Mouse (Mus musculus) lung, embryonic 14.5 days (tissue): Measurements from ENCODE around the gene Cramp1l. TPM values are rescaled to one million over a fixed set of nuclear protein-coding genes. Genes with fewer than 3 reads are reported as not detected.
"Not testable (repeated sequence)": the region's sequence is repeated elsewhere in the genome, so short reads cannot be mapped to it uniquely, and the experiment has no call there.

Experiments
- ATAC-seq: fragments of 200-750 bp; cut with Nextera tagmentation; 2 replicates; pipeline ENCODE4 v1.8.0; 2017; ENCODE audit warnings: mild to moderate bottlenecking, moderate TSS enrichment, moderate library complexity; ENCODE audit not compliant: insufficient read depth
- DNase-seq: peaks from one replicate; pipeline ENCODE4 v3.0.0-alpha.2; 2015
- H3K27ac ChIP-seq: fragments of 300-500 bp; sonication (generic); 2 replicates; pipeline ENCODE4 v1.5.1; 2014; ENCODE audit warnings: low read depth, mild to moderate bottlenecking, moderate library complexity
- H3K27me3 ChIP-seq: fragments of 300-500 bp; sonication (generic); 2 replicates; pipeline ENCODE4 v1.6.1; 2014; ENCODE audit warnings: low read length, control low read depth; ENCODE audit not compliant: insufficient read depth
- H3K36me3 ChIP-seq: fragments of 300-500 bp; sonication (generic); 2 replicates; pipeline ENCODE4 v1.6.1; 2014; ENCODE audit warnings: control low read depth; ENCODE audit not compliant: insufficient read depth
- H3K4me1 ChIP-seq: fragments of 300-500 bp; sonication (generic); 2 replicates; pipeline ENCODE4 v1.6.1; 2014; ENCODE audit warnings: antibody characterized with exemption, control low read depth; ENCODE audit not compliant: insufficient read depth
- H3K4me2 ChIP-seq: fragments of 300-500 bp; sonication (generic); 2 replicates; pipeline ENCODE4 v1.6.1; 2014; ENCODE audit warnings: mild to moderate bottlenecking
- H3K4me3 ChIP-seq: fragments of 300-500 bp; sonication (generic); 2 replicates; pipeline ENCODE4 v1.5.1; 2014; ENCODE audit warnings: low read depth, low read length
- H3K9ac ChIP-seq: fragments of 300-500 bp; sonication (generic); 2 replicates; pipeline ENCODE4 v1.6.1; 2014
- H3K9me3 ChIP-seq: fragments of 300-500 bp; sonication (generic); 2 replicates; pipeline ENCODE4 v1.6.1; 2016; ENCODE audit warnings: low read depth, low read length, control low read depth
- CTCF ChIP-seq: IDR thresholded peaks from 2 replicates; pipeline ENCODE4 v1.5.1; 2016; ENCODE audit warnings: antibody characterized with exemption, low read depth
- WGBS: fragments of 180-500 bp; shearing (Covaris S2); extraction: QIAGEN DNeasy Blood & Tissue Kit; methylation state at CpG from one replicate; pipeline ENCODE4 v1.1.7; 2014; 5-methylcytosine and 5-hydroxymethylcytosine counted together
- polyA plus RNA-seq: library from polyadenylated mRNA; unstranded; fragments of >200 nt; fragmentation: Nextera tagmentation; extraction: Ambion mirVana; gene quantifications from 2 replicates; pipeline ENCODE4 v1.2.1, GENCODE M21; 2014

The Cramp1l gene
- polyA plus RNA-seq, 1 experiment from 2014 or later, result 9.8 TPM

GRCm38 (mm10) chr17:24960135-24960851, 55.3 kb downstream of the Cramp1l start, which contains the start of gene Jpt2:
Gene Jpt2, minus strand, starts transcription at chr17:24960689.
- peak within 1 kb of the TSS; percentile 73 for H3K4me3 ChIP-seq
- peaks cover 57% of the 10 kb centered on the region for H3K36me3 ChIP-seq
- H3K9ac ChIP-seq, result peak within 1 kb of the TSS; percentile 85
- ATAC-seq (peak; percentile 100), DNase-seq (peak; percentile 99)
- H3K27me3 ChIP-seq, result no peaks in the 10 kb centered on the region
- TF ChIP-seq CTCF, result peak; percentile 78
- under 1% methylated on average over 59 of the region's 59 CpGs for WGBS
- H3K4me1 ChIP-seq, result 0 out of 2 replicates have a peak, but pooled peaks cover 3% of the 10 kb centered on the region
- no peaks in the 10 kb centered on the region for H3K9me3 ChIP-seq
- H3K4me2 ChIP-seq, result peak within 1 kb of the TSS; percentile 66
- peak within 1 kb of the TSS; percentile 88 for H3K27ac ChIP-seq

- Histone ChIP-seq H3K9me3 (no peaks in the 10 kb centered on the region), H3K4me1 (0 out of 2 replicates have a peak, but pooled peaks cover 3% of the 10 kb centered on the region), H3K27me3 (no peaks in the 10 kb centered on the region), H3K27ac (no peak overlapping the region), H3K9ac (peak overlapping the region; percentile 85), H3K4me2 (peak overlapping the region; percentile 66), H3K36me3 (peaks cover 57% of the 10 kb centered on the region), H3K4me3 (peak overlapping the region; percentile 73)
- peak; percentile 13 for DNase-seq
- no peak for TF ChIP-seq CTCF
- no peak for ATAC-seq
- 38% methylated on average over 8 of the region's 8 CpGs for WGBS
Measured at GRCm38 (mm10) chr17:24959371-24959770, 56.2 kb downstream of the Cramp1l start.

GRCm38 (mm10) chr17:24953291-24953690, 62.3 kb downstream of the Cramp1l start:
- Histone ChIP-seq H3K4me3 (no peak overlapping the region), H3K9ac (no peak overlapping the region), H3K36me3 (peaks cover 88% of the 10 kb centered on the region), H3K27me3 (no peaks in the 10 kb centered on the region), H3K4me1 (no peaks in the 10 kb centered on the region), H3K27ac (no peak overlapping the region), H3K9me3 (no peaks in the 10 kb centered on the region), H3K4me2 (no peak overlapping the region)
- WGBS, result 85% methylated on average over 2 of the region's 2 CpGs
- no peak for TF ChIP-seq CTCF
- no peak for ATAC-seq
- DNase-seq, result no peak

GRCm38 (mm10) chr17:24950671-24951070, 64.9 kb downstream of the Cramp1l start:
- 84% methylated on average over 2 of the region's 2 CpGs for WGBS
- Histone ChIP-seq H3K9me3 (no peaks in the 10 kb centered on the region), H3K27ac (no peak overlapping the region), H3K36me3 (peaks cover 96% of the 10 kb centered on the region), H3K9ac (no peak overlapping the region), H3K27me3 (no peaks in the 10 kb centered on the region), H3K4me3 (no peak overlapping the region), H3K4me2 (no peak overlapping the region), H3K4me1 (no peaks in the 10 kb centered on the region)
- DNase-seq (no peak), ATAC-seq (no peak)
- TF ChIP-seq CTCF, result no peak

GRCm38 (mm10) chr17:24948204-24948603, 67.4 kb downstream of the Cramp1l start:
- 92% methylated on average over 5 of the region's 5 CpGs for WGBS
- no peaks in the 10 kb centered on the region for H3K4me1 ChIP-seq
- H3K4me2 ChIP-seq, result no peak overlapping the region
- H3K9ac ChIP-seq, result no peak overlapping the region
- ATAC-seq (no peak), DNase-seq (no peak)
- H3K27me3 ChIP-seq, result no peaks in the 10 kb centered on the region
- no peaks in the 10 kb centered on the region for H3K9me3 ChIP-seq
- peaks cover 94% of the 10 kb centered on the region for H3K36me3 ChIP-seq
- H3K27ac ChIP-seq, result no peak overlapping the region
- H3K4me3 ChIP-seq, result no peak overlapping the region
- TF ChIP-seq CTCF, result no peak

- H3K4me3 ChIP-seq, H3K27ac ChIP-seq, H3K4me2 ChIP-seq, H3K27me3 ChIP-seq, H3K9ac ChIP-seq, DNase-seq, H3K4me1 ChIP-seq, H3K9me3 ChIP-seq, ATAC-seq: not testable (repeated sequence)
- 86% methylated on average over 1 of the region's 1 CpGs for WGBS
- H3K36me3 ChIP-seq, result peaks cover 54% of the 10 kb centered on the region
Measured at GRCm38 (mm10) chr17:24943589-24943988, 72.0 kb downstream of the Cramp1l start.

GRCm38 (mm10) chr17:24943036-24943435, 72.6 kb downstream of the Cramp1l start:
- Histone ChIP-seq H3K27ac (no peak overlapping the region), H3K9ac (no peak overlapping the region), H3K27me3 (no peaks in the 10 kb centered on the region), H3K4me1 (no peaks in the 10 kb centered on the region), H3K36me3 (peaks cover 49% of the 10 kb centered on the region), H3K4me3 (no peak overlapping the region), H3K4me2 (no peak overlapping the region), H3K9me3 (no peaks in the 10 kb centered on the region)
- WGBS, result 87% methylated on average over 7 of the region's 7 CpGs
- ATAC-seq (no peak), DNase-seq (no peak)
- no peak for TF ChIP-seq CTCF
